Mouse (Mus musculus): ENCODE results near the gene Dpm3. TPM values are rescaled to one million over a fixed set of nuclear protein-coding genes. Genes with fewer than 3 reads are reported as not detected.

The Dpm3 gene
- polyA plus RNA-seq, 1 experiment from 2014 or later: 87.2 TPM

GRCm38 (mm10) chr3:89228836-89229235 is 30.3 kb upstream of the Dpm3 start, which contains the start of gene Muc1:
Gene Muc1, plus strand, starts transcription at chr3:89229057.
- ATAC-seq (ENCODE audit: low FRiP score) (no peak), DNase-seq (ENCODE audit: low spot score, missing footprints) (no peak)
- peak within 1 kb of the TSS; percentile 93 for H3K9ac ChIP-seq (ENCODE audit: low read length)
- 0 out of 2 replicates have a peak, but pooled peaks cover 2% of the 10 kb centered on the region for H3K36me3 ChIP-seq (ENCODE audit: control insufficient read depth, insufficient read depth, low read length)
- peak within 1 kb of the TSS; percentile 83 for H3K4me2 ChIP-seq
- 34% methylated on average over 10 of the region's 10 CpGs for WGBS
- no peaks in the 10 kb centered on the region for H3K27me3 ChIP-seq (ENCODE audit: control insufficient read depth, insufficient read depth, low read length)
- peak within 1 kb of the TSS; percentile 63 for H3K4me3 ChIP-seq (ENCODE audit: low read depth, low read length)
- H3K4me1 ChIP-seq (ENCODE audit: control insufficient read depth, insufficient read depth, low read length): peaks cover 27% of the 10 kb centered on the region
- no peaks in the 10 kb centered on the region for H3K9me3 ChIP-seq (ENCODE audit: control insufficient read depth, low read length)
- peak within 1 kb of the TSS; percentile 88 for H3K27ac ChIP-seq (ENCODE audit: low read depth, low read length)

- ATAC-seq (ENCODE audit: low FRiP score) (no peak), DNase-seq (ENCODE audit: low spot score, missing footprints) (no peak)
- Histone ChIP-seq H3K27me3 (ENCODE audit: control insufficient read depth, insufficient read depth, low read length) (no peaks in the 10 kb centered on the region), H3K36me3 (ENCODE audit: control insufficient read depth, insufficient read depth, low read length) (no peaks in the 10 kb centered on the region), H3K4me1 (ENCODE audit: control insufficient read depth, insufficient read depth, low read length) (peaks cover 22% of the 10 kb centered on the region), H3K9me3 (ENCODE audit: control insufficient read depth, low read length) (no peaks in the 10 kb centered on the region), H3K9ac (ENCODE audit: low read length) (0 out of 2 replicates have a peak overlapping the region, but pooled peaks have one; percentile 21), H3K27ac (ENCODE audit: low read depth, low read length) (no peak overlapping the region), H3K4me2 (no peak overlapping the region), H3K4me3 (ENCODE audit: low read depth, low read length) (no peak overlapping the region)
- 73% methylated on average over 4 of the region's 4 CpGs for WGBS
Observed at GRCm38 (mm10) chr3:89229276-89229675, 29.9 kb upstream of the Dpm3 start.

- ATAC-seq (ENCODE audit: low FRiP score) (no peak), DNase-seq (ENCODE audit: low spot score, missing footprints) (no peak)
- Histone ChIP-seq H3K9ac (ENCODE audit: low read length) (no peak overlapping the region), H3K27me3 (ENCODE audit: control insufficient read depth, insufficient read depth, low read length) (no peaks in the 10 kb centered on the region), H3K36me3 (ENCODE audit: control insufficient read depth, insufficient read depth, low read length) (no peaks in the 10 kb centered on the region), H3K4me1 (ENCODE audit: control insufficient read depth, insufficient read depth, low read length) (peaks cover 12% of the 10 kb centered on the region), H3K4me2 (no peak overlapping the region), H3K27ac (ENCODE audit: low read depth, low read length) (no peak overlapping the region), H3K9me3 (ENCODE audit: control insufficient read depth, low read length) (no peaks in the 10 kb centered on the region), H3K4me3 (ENCODE audit: low read depth, low read length) (no peak overlapping the region)
- WGBS: 98% methylated on average over 2 of the region's 2 CpGs
Observed at GRCm38 (mm10) chr3:89230561-89230960, 28.6 kb upstream of the Dpm3 start.

GRCm38 (mm10) chr3:89231345-89231744 is 27.8 kb upstream of the Dpm3 start:
- Histone ChIP-seq H3K27ac (ENCODE audit: low read depth, low read length) (no peak overlapping the region), H3K4me3 (ENCODE audit: low read depth, low read length) (no peak overlapping the region), H3K27me3 (ENCODE audit: control insufficient read depth, insufficient read depth, low read length) (no peaks in the 10 kb centered on the region), H3K4me1 (ENCODE audit: control insufficient read depth, insufficient read depth, low read length) (peaks cover 12% of the 10 kb centered on the region), H3K9me3 (ENCODE audit: control insufficient read depth, low read length) (no peaks in the 10 kb centered on the region), H3K4me2 (no peak overlapping the region), H3K9ac (ENCODE audit: low read length) (no peak overlapping the region), H3K36me3 (ENCODE audit: control insufficient read depth, insufficient read depth, low read length) (no peaks in the 10 kb centered on the region)
- WGBS: 75% methylated on average over 7 of the region's 7 CpGs
- DNase-seq (ENCODE audit: low spot score, missing footprints) (no peak), ATAC-seq (ENCODE audit: low FRiP score) (no peak)

- Histone ChIP-seq H3K4me1 (ENCODE audit: control insufficient read depth, insufficient read depth, low read length) (peaks cover 12% of the 10 kb centered on the region), H3K9me3 (ENCODE audit: control insufficient read depth, low read length) (no peaks in the 10 kb centered on the region), H3K9ac (ENCODE audit: low read length) (no peak overlapping the region), H3K27ac (ENCODE audit: low read depth, low read length) (no peak overlapping the region), H3K36me3 (ENCODE audit: control insufficient read depth, insufficient read depth, low read length) (no peaks in the 10 kb centered on the region), H3K4me2 (no peak overlapping the region), H3K27me3 (ENCODE audit: control insufficient read depth, insufficient read depth, low read length) (no peaks in the 10 kb centered on the region), H3K4me3 (ENCODE audit: low read depth, low read length) (no peak overlapping the region)
- ATAC-seq (ENCODE audit: low FRiP score): no peak
- no peak for DNase-seq (ENCODE audit: low spot score, missing footprints)
- WGBS: 82% methylated on average over 16 of the region's 16 CpGs
Observed at GRCm38 (mm10) chr3:89231772-89232275, 27.3 kb upstream of the Dpm3 start.

- Histone ChIP-seq H3K4me2 (no peak overlapping the region), H3K36me3 (ENCODE audit: control insufficient read depth, insufficient read depth, low read length) (no peaks in the 10 kb centered on the region), H3K27me3 (ENCODE audit: control insufficient read depth, insufficient read depth, low read length) (no peaks in the 10 kb centered on the region), H3K4me1 (ENCODE audit: control insufficient read depth, insufficient read depth, low read length) (peaks cover 10% of the 10 kb centered on the region), H3K27ac (ENCODE audit: low read depth, low read length) (no peak overlapping the region), H3K4me3 (ENCODE audit: low read depth, low read length) (no peak overlapping the region), H3K9me3 (ENCODE audit: control insufficient read depth, low read length) (no peaks in the 10 kb centered on the region), H3K9ac (ENCODE audit: low read length) (no peak overlapping the region)
- DNase-seq (ENCODE audit: low spot score, missing footprints) (no peak), ATAC-seq (ENCODE audit: low FRiP score) (no peak)
- WGBS: 70% methylated on average over 6 of the region's 6 CpGs
Observed at GRCm38 (mm10) chr3:89232614-89233013, 26.5 kb upstream of the Dpm3 start.

- Histone ChIP-seq H3K36me3 (ENCODE audit: control insufficient read depth, insufficient read depth, low read length) (no peaks in the 10 kb centered on the region; the same call in 1 of the 2 replicates), H3K9me3 (ENCODE audit: control insufficient read depth, low read length) (no peaks in the 10 kb centered on the region), H3K27me3 (ENCODE audit: control insufficient read depth, insufficient read depth, low read length) (no peaks in the 10 kb centered on the region), H3K4me2 (no peak overlapping the region), H3K9ac (ENCODE audit: low read length) (no peak overlapping the region), H3K27ac (ENCODE audit: low read depth, low read length) (no peak overlapping the region), H3K4me1 (ENCODE audit: control insufficient read depth, insufficient read depth, low read length) (peaks cover 4% of the 10 kb centered on the region), H3K4me3 (ENCODE audit: low read depth, low read length) (no peak overlapping the region)
- no peak for ATAC-seq (ENCODE audit: low FRiP score)
- WGBS: 90% methylated on average over 14 of the region's 14 CpGs
- DNase-seq (ENCODE audit: low spot score, missing footprints): peak; percentile 53
Observed at GRCm38 (mm10) chr3:89233562-89234110, 25.5 kb upstream of the Dpm3 start.

- DNase-seq (ENCODE audit: low spot score, missing footprints) (no peak), ATAC-seq (ENCODE audit: low FRiP score) (no peak)
- Histone ChIP-seq H3K4me2 (no peak overlapping the region), H3K9ac (ENCODE audit: low read length) (no peak overlapping the region), H3K27me3 (ENCODE audit: control insufficient read depth, insufficient read depth, low read length) (no peaks in the 10 kb centered on the region), H3K9me3 (ENCODE audit: control insufficient read depth, low read length) (no peaks in the 10 kb centered on the region), H3K36me3 (ENCODE audit: control insufficient read depth, insufficient read depth, low read length) (no peaks in the 10 kb centered on the region; the same call in 1 of the 2 replicates), H3K4me1 (ENCODE audit: control insufficient read depth, insufficient read depth, low read length) (no peaks in the 10 kb centered on the region), H3K27ac (ENCODE audit: low read depth, low read length) (no peak overlapping the region), H3K4me3 (ENCODE audit: low read depth, low read length) (no peak overlapping the region)
- 92% methylated on average over 10 of the region's 10 CpGs for WGBS
Observed at GRCm38 (mm10) chr3:89236516-89236915, 22.6 kb upstream of the Dpm3 start.

- Histone ChIP-seq H3K9ac (ENCODE audit: low read length) (no peak overlapping the region), H3K27me3 (ENCODE audit: control insufficient read depth, insufficient read depth, low read length) (no peaks in the 10 kb centered on the region), H3K4me3 (ENCODE audit: low read depth, low read length) (no peak overlapping the region), H3K36me3 (ENCODE audit: control insufficient read depth, insufficient read depth, low read length) (no peaks in the 10 kb centered on the region; the same call in 1 of the 2 replicates), H3K27ac (ENCODE audit: low read depth, low read length) (no peak overlapping the region), H3K4me2 (no peak overlapping the region), H3K9me3 (ENCODE audit: control insufficient read depth, low read length) (no peaks in the 10 kb centered on the region), H3K4me1 (ENCODE audit: control insufficient read depth, insufficient read depth, low read length) (no peaks in the 10 kb centered on the region)
- ATAC-seq (ENCODE audit: low FRiP score) (no peak), DNase-seq (ENCODE audit: low spot score, missing footprints) (no peak)
- 95% methylated on average over 21 of the region's 21 CpGs for WGBS
Observed at GRCm38 (mm10) chr3:89237682-89238081, 21.5 kb upstream of the Dpm3 start.

Measured in midbrain, embryonic 11.5 days (tissue).